Mouse (Mus musculus) lung, postnatal 25 days (tissue): ENCODE measurements around the gene Knl1.
A peak's percentile ranks its signal among the peaks of the same experiment; 100 is the strongest.
"Not testable (repeated sequence)": the region's sequence is repeated elsewhere in the genome, so short reads cannot be mapped to it uniquely, and the experiment has no call there.

ENCODE experiments used
- DNase-seq: peaks from one replicate; pipeline ENCODE4 v3.0.0; 2022; ENCODE audit warnings: low spot score

The Knl1 gene

DNA sequence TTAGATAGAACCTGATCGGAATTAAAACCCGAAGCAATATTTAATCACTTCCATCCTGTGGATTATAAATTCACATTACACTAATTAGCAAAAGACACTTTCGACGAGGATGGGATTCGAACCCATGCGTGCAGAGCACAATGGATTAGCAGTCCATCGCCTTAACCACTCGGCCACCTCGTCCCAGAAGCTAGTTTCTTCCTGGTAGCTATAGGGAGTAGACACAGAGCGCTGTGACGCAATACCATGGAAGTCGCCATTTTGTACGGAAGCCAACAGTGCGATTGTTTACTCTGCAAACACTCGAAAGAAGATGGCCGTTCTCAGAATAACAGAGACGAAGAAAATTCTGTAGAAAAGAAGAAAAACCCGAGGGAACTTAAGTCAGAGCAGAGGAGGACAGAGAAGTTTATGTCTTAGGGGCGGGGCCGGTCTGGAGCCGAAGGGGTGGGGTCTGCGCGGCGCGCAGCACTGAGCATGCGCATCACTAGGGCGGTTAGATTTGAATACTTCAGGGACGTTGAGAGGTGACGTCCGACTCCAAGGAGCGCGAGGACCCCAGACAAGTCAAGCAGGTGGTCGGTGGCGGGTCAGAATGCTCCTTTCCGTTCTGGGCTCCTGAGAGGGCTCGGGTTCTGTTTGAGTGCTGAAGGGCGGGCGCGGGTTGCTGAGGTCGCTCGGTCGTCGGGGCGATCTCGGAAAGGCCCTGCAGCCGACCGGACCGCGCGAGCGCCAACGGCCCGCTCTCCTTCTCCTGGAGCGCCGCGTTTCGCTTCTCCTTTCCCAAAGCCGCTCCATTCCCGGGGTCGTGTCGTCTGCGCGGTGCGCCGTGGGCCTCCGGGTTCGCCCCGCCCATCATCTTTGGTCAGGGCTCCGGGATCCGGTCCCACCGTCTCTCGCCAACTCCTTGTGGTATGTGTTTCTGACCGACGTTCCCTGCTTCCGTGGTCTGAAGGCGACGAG lies at the start of gene Knl1:
TSS of gene Knl1 (plus strand) at position 471 of the 963 bp plus-strand sequence.
- DNase-seq = peak; percentile 95

DNA sequence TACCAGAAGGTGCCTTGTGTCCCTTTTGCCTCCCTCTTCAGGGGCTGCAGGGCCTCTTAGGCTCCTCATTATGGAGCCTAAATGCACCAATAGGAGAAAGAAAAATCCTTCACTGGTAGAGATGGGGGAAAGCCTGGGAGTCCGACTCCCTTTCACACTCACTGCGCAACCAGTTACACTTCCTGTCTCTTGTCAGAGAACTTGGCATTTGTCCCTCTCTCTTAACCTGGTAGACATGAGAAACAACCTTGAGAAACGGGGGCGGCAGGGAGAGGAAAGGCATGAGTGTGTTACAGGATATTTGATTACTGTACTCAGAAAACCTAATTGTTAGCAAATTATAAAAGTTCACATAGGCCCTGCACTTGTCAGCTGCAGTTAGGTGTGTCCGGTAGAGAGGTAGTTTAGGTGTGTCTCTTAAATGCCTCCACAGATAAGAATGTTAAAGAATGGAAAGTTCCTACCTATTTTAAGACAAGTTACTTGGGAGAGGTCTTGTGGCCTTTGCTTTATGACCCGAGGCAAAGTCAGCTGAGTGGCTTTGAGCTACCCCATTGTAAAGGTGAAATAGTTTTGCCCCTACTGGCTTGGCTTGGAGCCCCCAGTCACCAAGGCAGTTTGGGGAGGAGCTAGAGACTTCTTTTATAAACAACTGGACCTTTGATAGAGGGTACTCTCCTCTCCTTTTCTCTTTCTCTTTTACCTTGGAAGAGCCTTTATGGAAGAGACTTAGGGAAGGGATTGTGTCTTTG lies 48.6 kb upstream of the Knl1 start:
- DNase-seq = no peak

DNA sequence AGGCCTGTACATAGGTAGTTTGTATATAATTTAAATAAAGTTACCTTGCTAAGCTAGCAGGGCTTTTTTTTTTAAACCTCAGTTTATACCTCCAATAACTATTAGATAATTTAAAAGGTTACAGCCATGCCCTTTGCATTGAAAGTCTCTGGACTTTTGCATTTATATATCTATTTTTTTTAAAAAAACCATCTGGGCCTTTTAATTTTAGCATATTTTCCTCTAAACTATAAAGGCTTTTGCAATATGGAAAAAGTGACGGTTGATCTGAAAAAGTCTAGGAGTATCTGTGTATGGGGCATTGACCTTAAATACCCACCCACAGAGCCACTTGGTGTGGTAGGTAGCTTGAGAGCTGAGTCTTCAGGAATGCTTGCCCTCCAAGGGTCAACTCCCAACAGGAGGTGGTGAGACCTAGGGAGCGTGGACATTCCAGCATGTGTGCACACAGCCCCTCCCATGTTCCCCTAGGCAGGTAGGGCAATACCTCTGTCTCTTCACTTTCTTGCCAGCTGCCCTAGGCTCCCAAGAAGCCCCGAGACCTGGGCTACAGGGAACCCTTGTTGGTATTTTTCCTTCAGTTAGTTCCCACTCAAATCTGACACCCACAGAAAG lies 47.8 kb upstream of the Knl1 start:
- no peak for DNase-seq

DNA sequence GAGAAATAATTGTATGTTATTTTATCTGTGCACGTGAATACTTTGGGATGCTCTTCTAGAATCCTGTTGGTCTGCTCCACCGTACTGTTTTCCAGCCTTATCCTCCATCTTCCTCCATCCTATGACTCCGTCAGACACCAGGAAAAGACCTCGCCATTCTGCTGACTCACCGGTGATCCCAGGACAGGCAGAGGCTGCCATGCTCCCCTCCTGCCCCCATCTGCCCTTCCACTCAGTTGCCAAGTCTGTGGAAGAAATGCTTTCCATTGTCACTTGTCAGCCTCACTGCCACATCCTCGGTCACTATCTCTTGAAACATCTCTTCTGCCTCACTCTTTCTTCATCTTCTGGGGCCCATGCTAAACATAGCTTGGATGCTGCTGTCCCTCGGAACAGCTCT lies 40.0 kb upstream of the Knl1 start:
- no peak for DNase-seq

DNA sequence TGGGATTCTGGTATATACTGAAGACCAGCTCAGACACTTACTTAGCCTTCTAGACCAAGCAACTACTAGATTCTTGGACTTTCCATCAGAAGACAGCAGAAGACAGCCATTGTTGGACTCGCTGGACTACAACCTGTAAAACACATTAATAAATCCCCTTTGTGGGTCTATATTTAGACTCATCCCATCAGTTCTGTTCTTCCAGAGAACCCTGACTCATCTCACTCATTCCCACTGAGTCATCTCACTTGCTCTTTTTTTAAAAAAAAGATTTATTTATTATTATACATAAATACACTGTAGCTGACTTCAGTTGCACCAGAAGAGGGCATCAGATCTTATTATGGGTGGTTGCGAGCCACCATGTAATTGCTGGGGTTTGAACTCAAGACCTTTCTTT lies 37.5 kb upstream of the Knl1 start:
- DNase-seq = no peak

DNA sequence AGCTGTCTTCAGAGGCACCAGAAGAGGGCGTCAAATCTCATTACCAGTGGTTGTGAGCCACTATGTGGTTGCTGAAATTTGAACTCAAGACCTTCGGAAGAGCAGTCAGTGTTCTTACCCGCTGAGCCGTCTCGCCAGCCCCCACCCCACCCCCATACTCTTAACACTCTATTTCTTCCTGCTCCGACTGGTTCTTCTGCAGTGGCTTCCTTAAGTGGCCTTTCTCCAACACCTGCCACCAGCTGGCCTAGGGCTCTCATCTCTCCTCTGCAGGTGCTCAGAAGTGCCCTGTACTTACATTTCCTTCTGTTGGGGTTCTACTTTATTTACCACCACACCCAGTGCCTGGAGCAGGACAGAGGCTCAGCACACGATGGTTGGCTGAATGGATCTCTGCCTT lies 31.9 kb upstream of the Knl1 start:
- DNase-seq = peak; percentile 39

DNA sequence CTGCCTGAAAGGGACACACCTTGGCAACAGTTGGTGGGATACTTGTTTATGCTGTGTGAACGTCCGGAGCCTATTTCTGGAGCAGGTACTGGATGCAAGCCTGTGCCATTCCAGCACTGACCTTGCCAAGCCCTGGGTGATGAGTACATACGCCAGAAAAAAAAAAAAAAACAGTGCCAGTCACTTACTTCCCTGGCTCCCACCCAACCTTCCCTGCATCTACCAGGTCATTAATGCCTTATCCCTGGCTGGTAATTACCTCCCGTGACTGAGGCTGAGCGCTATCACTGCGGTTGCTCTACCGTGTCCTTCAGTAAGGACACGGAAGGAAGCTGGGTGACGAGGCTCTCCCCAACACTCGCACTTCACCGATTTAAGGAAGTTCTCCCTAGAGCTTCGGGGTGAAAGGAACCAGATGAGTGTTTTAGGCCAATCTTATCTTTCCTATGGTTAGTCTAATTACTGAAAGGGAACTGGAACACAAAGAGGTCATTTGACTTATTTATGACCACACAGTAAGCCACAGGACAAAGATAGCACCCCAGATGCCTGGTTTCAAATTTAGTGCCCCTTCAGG lies 31.2 kb upstream of the Knl1 start:
- peak; percentile 28 for DNase-seq

DNA sequence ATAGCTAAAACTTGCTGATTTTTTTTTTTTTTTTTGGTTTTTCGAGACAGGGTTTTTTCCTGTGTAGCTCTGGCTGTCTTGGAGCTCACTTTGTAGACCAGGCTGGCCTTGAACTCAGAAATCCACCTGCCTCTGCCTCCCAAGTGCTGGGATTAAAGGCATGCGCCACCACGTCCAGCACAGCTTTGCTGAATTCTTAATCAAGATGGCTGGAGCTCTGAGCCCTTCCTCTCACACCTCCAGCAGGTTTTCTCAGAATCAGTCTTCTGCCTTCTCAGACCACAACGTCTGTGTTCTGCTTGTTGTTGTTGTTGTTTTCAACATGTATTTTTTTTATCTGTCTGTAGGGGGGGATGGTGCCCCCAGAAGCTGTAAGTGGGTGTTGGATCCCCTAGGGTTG lies 30.6 kb upstream of the Knl1 start:
- DNase-seq = not testable (repeated sequence)

DNA sequence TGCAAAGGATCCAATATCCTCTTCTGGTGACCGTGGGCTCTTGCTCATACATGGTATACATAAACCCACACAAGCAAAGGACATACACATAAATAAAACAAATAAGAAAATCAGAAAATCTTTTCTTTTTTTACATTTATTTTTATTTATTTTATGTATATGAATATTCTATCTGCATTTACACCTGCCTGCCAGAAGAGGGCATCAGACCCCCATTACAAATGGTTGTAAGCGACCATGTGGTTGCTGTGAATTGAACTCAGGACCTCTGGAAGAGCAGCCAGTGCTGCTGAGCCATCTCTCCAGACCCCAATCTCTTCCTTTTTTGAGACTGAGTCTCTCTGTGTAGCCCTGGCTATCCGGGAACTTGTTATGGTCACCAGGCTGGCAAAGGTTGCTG lies 29.3 kb upstream of the Knl1 start:
- DNase-seq = no peak

DNA sequence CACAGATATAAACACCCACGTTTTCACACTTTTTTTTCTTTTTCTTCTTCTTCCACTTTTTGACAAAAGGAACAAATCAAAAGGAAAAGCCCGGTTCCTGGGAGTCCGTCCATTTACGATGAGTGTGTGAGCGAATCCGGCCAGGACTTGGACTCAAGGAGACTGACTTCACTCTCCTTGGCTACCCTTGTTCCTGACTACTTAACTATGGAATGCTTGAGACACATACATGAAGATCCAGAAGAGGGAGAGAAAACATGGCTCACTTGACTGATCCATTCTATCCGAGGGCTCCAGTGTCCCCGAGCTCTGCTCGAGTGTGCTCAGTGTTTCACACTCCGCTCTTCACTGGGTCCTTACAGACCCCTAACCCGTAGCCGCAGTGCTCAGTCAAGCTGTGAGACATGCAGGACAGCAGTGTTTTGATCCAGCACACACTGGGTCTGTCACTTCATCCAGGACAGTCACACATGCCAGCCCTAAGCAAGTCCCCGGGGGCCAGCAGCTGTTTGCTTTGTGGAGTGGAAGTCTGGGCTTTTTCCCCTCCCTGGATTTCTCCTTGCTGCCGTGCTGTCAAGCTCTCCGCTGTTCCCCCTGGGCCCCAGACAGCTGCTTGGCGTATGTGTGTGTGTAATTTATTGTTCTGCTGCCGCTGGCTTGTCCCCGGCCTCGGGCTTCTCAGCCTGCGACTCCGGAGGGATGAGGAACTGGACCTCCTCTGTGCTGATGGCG lies 28.4 kb upstream of the Knl1 start:
- no peak for DNase-seq

DNA sequence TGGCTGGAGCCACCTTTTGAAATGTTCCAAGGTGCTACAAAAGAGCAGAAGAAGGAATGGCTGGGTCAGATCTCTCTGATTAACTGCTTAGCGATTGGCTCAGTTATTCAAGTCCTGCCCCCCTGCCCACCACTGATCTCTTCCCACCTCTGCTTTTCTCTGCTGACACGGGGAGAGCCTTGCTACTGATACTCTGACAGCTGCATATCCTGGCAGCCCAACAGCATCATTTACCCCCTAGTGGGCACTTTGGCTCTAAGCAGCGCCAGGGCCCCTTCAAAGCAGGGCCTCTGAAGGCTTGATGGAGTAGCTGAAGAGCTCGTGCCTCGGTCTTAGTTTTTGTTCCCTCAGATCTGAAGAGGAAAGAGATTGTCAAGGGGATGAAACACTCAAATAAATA lies 27.8 kb upstream of the Knl1 start:
- DNase-seq = no peak

DNA sequence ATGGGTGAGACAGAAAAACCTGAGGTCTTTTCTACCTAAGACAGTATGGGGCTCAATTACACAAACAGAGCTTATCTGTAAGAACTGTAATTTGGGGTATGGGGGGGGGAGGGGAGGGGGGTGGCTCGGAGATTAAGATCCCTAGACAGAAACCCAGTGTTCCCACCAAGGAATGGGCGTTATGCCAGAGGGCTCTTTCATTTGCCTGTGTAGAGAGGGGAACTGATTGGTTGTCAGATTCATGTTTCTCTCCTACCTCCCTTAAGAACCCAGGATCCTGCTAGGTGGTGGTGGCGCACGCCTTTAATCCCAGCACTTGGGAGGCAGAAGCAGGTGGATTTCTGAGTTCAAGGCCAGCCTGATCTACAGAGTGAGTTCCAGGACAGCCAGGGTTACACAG lies 27.4 kb upstream of the Knl1 start:
- DNase-seq = no peak

DNA sequence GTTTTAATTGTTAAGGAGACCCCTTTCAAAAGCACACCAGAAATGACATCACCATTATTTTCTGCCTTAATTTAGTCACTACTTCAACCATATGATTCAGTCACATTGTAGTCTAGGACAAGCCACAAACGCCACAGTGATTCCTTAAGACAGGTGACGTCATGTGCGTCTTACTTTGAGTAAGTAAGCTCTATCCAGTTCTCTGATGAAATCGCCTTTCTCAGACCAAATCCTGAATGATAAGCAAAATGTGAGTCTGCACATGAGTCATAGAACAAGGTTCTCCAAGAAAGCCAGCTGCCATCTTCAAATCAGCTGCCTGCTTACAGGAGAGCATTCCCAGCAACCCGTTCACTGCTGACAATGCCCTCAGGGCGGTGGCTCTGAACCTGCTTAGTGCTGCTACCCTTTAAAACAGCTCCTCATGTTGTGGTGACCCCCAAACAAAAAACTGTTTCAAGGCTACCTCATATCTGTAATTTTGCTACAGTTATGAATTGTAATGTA lies 23.7 kb upstream of the Knl1 start:
- DNase-seq = no peak

DNA sequence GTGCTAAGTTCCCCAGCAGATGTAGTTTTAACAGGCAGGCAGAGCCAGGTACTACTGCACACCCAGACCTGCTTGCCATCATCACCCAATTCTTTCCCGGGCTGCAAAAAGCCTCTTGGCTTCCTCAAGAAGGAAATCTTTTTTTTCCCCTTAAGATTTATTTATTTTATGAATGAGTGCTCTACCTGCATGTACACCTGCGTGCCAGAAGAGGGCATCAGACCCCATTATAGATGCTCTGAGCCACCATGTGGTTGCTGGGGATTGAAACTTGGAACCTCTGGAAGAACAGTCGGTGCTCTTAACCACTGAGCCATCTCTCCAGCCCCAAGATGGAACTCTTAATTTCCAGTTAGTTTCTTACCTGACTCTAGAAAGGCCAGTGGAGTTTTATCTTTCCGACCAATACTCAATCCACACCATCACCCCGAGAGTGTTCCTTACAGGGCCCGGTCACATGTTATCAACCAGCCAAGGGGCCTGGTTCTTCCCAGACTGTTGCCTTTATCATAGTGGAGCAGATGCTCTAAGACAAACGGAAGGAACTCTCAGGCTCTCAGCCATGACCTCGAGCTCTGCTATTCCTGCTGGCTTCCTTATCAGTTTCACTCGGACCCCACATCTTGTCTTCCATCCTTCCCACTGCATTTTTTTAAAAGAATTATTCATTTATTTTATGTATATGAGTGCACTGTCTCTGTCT lies 22.2 kb upstream of the Knl1 start:
- DNase-seq = no peak

DNA sequence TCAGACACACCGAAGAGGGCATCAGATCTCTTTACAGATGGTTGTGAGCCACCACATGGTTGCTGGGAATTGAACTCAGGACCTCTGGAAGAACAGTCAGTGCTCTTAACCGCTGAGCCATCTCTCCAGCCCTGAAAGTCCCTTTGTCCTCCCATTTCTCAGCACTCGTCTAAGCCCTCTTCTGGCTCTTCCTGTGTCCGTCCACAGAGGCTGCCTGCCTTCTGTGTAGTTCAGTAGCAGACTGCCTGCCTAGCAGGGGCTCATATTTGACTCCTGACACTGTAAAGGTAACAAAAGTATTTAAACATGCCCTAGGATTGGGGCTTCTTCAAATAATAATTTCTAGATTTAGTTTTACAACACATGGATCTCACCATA lies 21.7 kb upstream of the Knl1 start:
- no peak for DNase-seq

DNA sequence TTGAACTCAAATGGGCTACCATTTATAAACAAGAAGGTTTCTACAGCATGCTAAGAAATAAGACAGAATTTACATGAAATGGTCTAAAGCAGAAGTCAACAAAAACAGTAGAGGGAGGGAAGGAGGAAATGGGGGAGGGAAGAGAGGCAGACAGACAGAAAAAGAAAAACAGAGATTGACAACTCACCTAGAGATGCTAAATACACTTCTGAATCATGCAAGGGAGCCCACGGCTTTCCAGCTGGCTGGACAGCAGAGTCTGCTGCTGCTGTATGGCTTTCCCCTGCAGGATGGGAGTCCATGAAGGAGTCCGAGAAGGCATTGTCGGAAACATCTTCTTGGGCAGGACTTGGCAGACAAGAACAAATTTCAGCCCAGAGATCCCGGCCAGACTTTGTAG lies 20.0 kb upstream of the Knl1 start:
- no peak for DNase-seq

DNA sequence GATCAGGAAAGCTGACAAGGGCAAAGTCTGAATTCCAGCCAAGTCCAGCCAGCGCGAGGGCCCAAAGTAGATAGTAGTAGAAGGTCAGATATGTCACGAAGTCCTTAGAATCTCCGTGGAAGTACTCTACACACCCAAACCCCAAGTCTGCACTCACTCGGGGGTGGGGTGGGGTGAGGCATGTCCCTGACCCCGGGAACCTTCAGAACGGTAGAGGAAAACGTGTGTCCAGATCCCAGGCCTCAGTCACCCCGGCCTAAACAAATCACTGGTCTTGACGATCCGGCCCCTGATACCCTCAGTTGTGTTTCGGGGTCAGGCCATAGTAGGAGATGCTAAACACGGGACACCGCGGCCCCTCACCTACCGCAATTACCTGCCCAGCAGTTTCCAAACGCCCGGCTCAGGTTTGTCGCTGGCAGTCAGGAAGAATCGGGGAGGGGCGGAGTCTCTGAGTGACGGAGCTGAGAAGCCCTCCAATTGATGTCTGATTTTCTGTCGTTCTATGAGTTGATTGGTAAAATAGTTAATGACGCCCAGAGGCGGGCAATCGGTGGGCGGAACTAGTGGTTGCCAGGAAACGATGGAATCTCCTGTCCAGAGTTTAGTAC lies 17.9 kb upstream of the Knl1 start, which contains the start of gene Ccdc32:
TSS of gene Ccdc32 (minus strand) at position 453 of the 611 bp plus-strand sequence.
- DNase-seq = peak; percentile 98

DNA sequence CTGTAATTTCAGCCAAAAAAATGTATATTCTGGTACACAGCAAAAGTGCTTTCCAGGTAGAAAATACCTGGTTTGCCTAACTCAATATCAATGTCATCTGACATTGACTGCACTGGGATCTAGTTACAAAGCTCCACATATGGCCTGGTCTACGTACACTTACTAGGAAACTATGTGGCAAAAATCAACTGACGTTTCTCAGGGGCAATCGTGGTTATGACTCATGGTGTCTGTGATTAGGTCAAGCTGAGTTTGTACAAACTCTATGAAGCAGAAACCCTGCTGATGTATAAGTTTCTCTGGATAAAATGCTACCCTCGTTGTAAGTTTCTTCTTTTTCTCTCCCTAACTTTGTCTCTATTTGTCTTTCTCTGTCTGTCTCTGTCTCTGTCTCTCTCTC lies 14.7 kb upstream of the Knl1 start:
- no peak for DNase-seq

DNA sequence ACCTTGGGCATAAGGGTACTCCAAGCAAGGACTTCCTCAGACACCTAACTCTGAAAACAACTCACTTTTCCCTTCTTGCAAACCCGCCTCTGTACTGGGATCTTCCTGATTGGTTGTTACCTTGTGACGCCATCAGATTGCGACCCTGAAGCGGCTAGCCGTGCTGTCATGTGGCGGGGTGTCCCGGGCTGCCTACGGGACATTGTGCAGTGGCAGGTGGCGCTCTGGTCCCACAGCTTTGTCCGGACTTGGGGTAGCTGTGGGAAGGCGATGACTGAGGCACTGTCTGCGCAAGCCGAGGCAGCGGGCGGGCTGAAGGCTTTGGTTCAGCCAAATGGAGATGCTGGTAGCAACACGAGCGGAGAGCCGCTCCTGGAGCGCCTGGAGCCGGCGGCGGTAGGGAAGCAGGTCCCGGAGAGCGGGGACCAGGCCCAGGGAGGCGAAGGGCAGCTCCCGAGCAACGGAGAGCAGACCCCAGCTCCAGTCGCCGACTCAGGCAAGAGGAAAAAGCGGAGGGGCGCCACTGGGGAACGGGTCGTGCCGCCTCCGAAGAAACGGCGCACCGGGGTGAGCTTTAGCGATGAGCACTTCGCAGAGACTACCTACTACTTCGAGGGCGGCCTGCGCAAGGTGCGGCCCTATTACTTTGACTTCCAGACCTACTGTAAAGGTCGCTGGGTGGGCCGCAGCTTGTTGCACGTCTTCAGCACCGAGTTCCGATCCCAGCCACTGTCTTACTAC lies 12.1 kb upstream of the Knl1 start, which contains the start of gene Rpusd2:
TSS of gene Rpusd2 (plus strand) at position 135 of the 741 bp plus-strand sequence.
- peak; percentile 96 for DNase-seq

DNA sequence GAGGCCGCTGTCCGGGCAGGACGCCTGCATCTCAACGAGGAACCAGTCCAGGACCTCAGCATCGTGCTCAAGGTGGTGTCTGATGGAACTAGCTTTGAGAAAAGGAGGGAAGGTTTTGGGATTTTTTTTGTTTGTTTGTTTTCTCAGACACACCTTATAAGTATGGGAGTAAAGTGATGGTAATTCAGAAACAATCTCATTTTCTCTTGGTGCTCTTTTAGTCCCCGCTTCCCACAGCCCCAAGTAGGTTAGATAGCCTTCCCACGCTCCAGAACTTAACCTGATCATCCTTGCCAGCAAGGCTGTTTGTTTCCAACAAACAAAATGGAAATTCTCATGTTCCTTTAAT lies 11.5 kb upstream of the Knl1 start:
- DNase-seq = no peak
